Mouse (Mus musculus): ENCODE data around the gene Cic. TPM values are rescaled to one million over a fixed set of nuclear protein-coding genes. Genes with fewer than 3 reads are reported as not detected.

Cic gene
- polyA plus RNA-seq, 2 experiments: 48.9 to 155 TPM

DNA sequence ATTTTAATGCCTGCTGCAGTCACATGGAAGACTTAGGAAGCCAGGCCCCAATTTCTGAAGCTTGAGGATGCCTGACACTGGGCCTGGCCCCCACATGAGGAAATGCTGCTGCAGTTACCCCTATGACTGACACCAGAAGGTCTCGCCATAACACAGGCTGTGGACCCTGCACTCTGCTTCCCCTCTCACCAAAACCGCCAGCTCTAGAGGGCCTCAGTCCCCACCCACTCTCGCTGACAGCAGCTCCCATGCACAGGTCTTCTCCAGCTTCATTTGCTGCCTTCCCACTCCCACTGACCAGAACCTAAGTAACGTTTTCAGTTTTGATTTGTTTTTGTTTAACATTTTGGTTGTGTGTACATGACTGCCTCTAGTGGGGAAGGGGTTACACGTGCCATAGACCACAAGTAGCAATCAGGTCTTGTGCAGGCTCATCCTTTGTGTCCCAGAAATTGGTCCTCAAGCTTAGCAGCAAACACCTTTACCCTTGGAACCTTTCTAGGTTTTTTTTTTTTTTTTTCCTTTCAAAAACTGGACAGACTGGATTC, 35.3 kb upstream of the Cic start:
- TF ChIP-seq POLR2A (IDR thresholded peaks at IDR 0.05; ENCODE audit: borderline replicate concordance, extremely low read depth, insufficient read depth, insufficient read length): no peak
- Histone ChIP-seq H3K4me2 (replicated peaks; ENCODE audit: low read depth, low read length, severe bottlenecking) (no peak overlapping the region), H3K27ac (replicated peaks; ENCODE audit: low read depth, low read length) (no peak overlapping the region), H3K9ac (ENCODE audit: low read depth, low read length, severe bottlenecking) (no peak overlapping the region), H3K4me1 (ENCODE audit: control insufficient read depth, insufficient read depth, low read length) (peaks cover 5% of the 10 kb centered on the region; the same call in 1 of the 2 replicates), H3K36me3 (ENCODE audit: control insufficient read depth, insufficient read depth, low read length) (peaks cover 78% of the 10 kb centered on the region), H3K4me3 (replicated peaks; ENCODE audit: low read length) (no peak overlapping the region), H3K27me3 (ENCODE audit: control insufficient read depth, insufficient read depth, low read length) (no peaks in the 10 kb centered on the region), H3K9me3 (ENCODE audit: control insufficient read depth, low read length) (no peaks in the 10 kb centered on the region)
- ATAC-seq (ENCODE audit: low FRiP score, low read depth) (no peak), DNase-seq (ENCODE audit: low spot score) (no peak)
- WGBS: 70% methylated on average over 5 of the region's 5 CpGs

DNA sequence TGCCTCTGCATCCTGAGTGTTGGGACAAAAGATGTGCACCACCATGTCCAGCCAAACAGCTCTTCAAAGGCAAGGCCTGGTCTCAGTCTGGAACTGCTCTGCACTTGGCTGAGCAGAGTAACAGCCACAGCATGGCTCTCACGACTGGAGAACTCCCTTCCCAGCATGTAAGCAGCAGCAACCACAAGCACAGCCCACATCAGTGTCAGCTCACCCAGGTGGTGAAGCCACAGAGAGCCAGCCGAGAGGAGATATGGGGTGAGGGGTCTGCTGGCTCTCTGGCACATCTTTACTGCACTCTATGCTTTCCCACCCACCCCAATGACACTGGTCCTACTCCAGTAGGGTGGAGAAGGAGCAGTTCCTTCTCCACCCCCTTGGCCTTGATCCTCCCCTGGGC, 34.4 kb upstream of the Cic start:
- no peak for TF ChIP-seq POLR2A (IDR thresholded peaks at IDR 0.05; ENCODE audit: borderline replicate concordance, extremely low read depth, insufficient read depth, insufficient read length)
- WGBS: 85% methylated on average over 2 of the region's 2 CpGs
- Histone ChIP-seq H3K9ac (ENCODE audit: low read depth, low read length, severe bottlenecking) (no peak overlapping the region), H3K36me3 (ENCODE audit: control insufficient read depth, insufficient read depth, low read length) (peaks cover 69% of the 10 kb centered on the region), H3K4me2 (replicated peaks; ENCODE audit: low read depth, low read length, severe bottlenecking) (no peak overlapping the region), H3K27me3 (ENCODE audit: control insufficient read depth, insufficient read depth, low read length) (no peaks in the 10 kb centered on the region), H3K27ac (replicated peaks; ENCODE audit: low read depth, low read length) (no peak overlapping the region), H3K4me3 (replicated peaks; ENCODE audit: low read length) (no peak overlapping the region), H3K9me3 (ENCODE audit: control insufficient read depth, low read length) (no peaks in the 10 kb centered on the region), H3K4me1 (ENCODE audit: control insufficient read depth, insufficient read depth, low read length) (peaks cover 5% of the 10 kb centered on the region; the same call in 1 of the 2 replicates)
- no peak for DNase-seq (ENCODE audit: low spot score)
- ATAC-seq (ENCODE audit: low FRiP score, low read depth): no peak

DNA sequence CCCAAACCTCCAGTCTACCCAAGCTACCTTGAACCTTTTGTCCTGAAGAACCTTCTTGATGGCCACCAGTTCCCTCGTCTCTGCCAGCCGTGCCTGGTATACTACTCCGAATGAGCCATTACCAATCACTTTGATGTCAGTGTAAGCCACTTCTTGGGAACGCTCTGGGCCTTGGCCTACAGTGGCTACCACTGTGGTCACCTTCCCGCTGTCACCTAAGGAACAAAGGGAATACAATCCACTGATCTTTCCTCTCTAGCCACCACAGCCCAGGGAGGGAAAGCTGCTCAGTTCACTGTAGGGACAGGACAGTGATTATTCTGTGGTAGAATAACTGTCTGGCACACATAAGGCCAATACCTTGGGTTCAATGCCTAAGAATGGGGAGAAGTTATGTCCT, 32.0 kb upstream of the Cic start:
- H3K4me2 ChIP-seq (replicated peaks; ENCODE audit: low read depth, low read length, severe bottlenecking): no peak overlapping the region
- H3K4me3 ChIP-seq (replicated peaks; ENCODE audit: low read length): no peak overlapping the region

DNA sequence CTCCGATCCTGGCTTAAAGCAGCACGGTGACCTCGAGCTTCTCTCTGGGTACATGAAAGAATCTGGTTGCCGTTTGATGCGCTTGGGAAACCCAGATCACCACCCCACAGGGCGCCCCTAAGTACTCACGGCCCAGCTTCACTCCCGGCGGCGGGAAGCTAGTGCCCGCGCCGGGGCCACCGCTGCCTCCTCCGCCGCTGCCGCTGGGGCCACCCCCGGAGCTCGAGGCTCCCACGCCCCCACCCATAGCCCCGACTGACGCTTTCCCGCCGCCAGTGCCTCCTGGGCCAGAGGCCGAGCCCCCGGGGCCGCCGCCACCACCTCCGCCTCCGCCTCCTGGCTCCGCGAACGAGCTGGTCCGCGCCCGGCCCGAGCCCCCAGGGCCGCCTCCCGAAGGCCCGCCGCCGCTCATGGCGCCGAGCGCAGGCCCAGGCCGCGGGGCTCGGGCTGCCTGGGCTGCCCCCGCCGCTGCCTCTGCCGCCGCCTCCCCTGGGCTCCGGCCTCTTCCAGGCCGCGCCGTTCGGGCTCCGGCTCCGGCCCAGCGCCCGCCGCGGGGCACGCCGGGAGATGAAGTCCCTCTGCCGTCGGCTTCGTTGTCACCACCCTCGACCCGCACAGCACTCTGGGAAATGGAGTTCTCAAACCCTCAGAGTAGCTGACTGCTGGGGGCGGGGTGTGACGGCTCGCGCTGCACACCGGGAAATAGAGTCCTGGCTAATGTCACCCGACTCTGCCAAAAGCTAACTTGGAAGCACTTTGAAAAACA, 30.1 kb upstream of the Cic start, which contains the start of gene Gsk3a:
Gsk3a (minus strand) TSS at position 603 of the 766 bp plus-strand sequence.
- Histone ChIP-seq H3K27me3 (ENCODE audit: control insufficient read depth, insufficient read depth, low read length) (no peaks in the 10 kb centered on the region), H3K4me2 (replicated peaks; ENCODE audit: low read depth, low read length, severe bottlenecking) (peak within 1 kb of the TSS; percentile 61), H3K36me3 (ENCODE audit: control insufficient read depth, insufficient read depth, low read length) (peaks cover 32% of the 10 kb centered on the region), H3K4me1 (ENCODE audit: control insufficient read depth, insufficient read depth, low read length) (peaks cover 10% of the 10 kb centered on the region; the same call in 1 of the 2 replicates), H3K4me3 (replicated peaks; ENCODE audit: low read length) (peak within 1 kb of the TSS; percentile 94), H3K9ac (ENCODE audit: low read depth, low read length, severe bottlenecking) (peak within 1 kb of the TSS; percentile 99), H3K9me3 (ENCODE audit: control insufficient read depth, low read length) (no peaks in the 10 kb centered on the region), H3K27ac (replicated peaks; ENCODE audit: low read depth, low read length) (peak within 1 kb of the TSS; percentile 74)
- DNase-seq (ENCODE audit: low spot score): peak; percentile 96
- 0% methylated on average over 44 of the region's 76 CpGs for WGBS
- TF ChIP-seq POLR2A (IDR thresholded peaks at IDR 0.05; ENCODE audit: borderline replicate concordance, extremely low read depth, insufficient read depth, insufficient read length): no peak
- ATAC-seq (ENCODE audit: low FRiP score, low read depth): peak; percentile 90

More for the DNA sequence above, 32.0 kb upstream of the Cic start:
- no peaks in the 10 kb centered on the region for H3K27me3 ChIP-seq (ENCODE audit: control insufficient read depth, insufficient read depth, low read length)
- DNase-seq (ENCODE audit: low spot score) (no peak), ATAC-seq (ENCODE audit: low FRiP score, low read depth) (no peak)
- no peaks in the 10 kb centered on the region for H3K9me3 ChIP-seq (ENCODE audit: control insufficient read depth, low read length)
- no peak for TF ChIP-seq POLR2A (IDR thresholded peaks at IDR 0.05; ENCODE audit: borderline replicate concordance, extremely low read depth, insufficient read depth, insufficient read length)
- 80% methylated on average over 5 of the region's 5 CpGs for WGBS
- peaks cover 10% of the 10 kb centered on the region; the same call in 1 of the 2 replicates for H3K4me1 ChIP-seq (ENCODE audit: control insufficient read depth, insufficient read depth, low read length)
- no peak overlapping the region for H3K9ac ChIP-seq (ENCODE audit: low read depth, low read length, severe bottlenecking)
- no peak overlapping the region for H3K27ac ChIP-seq (replicated peaks; ENCODE audit: low read depth, low read length)
- H3K36me3 ChIP-seq (ENCODE audit: control insufficient read depth, insufficient read depth, low read length): peaks cover 45% of the 10 kb centered on the region

DNA sequence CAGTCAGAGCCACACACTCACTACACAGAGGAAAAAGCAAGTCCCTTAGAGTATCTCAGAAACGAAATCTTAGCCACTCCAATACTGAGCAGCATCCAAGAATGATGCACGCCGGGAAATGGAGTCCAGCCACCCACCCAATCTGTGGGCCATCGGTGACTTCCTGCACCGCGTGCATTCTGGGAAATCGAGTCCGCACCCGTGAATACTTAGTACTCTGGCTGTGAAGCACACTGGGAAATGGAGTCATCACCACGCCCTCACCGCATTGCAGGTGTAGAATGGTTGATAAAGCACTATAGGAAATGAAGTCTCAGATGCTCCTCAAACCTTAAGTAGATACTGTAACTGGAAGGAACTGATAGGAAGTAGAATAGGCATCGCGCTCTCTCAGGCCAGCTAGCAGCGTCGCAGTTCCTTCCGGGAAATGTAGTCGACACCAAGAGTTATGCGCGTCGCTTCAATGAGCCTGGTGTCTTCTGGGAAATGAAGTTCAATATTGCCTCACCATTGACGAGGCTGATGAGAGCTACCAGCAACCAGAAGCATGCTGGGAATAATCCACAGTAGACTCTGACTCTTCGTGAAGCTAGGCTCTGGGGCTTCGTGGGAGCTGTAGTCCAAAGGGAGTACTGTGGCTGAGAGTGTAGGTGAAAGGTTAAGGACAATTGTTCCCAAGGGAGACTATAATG, 29.3 kb upstream of the Cic start:
- peak overlapping the region; percentile 94 for H3K4me3 ChIP-seq (replicated peaks; ENCODE audit: low read length)
- peak overlapping the region; percentile 99; the same call in 1 of the 2 replicates for H3K9ac ChIP-seq (ENCODE audit: low read depth, low read length, severe bottlenecking)
- peaks cover 32% of the 10 kb centered on the region for H3K36me3 ChIP-seq (ENCODE audit: control insufficient read depth, insufficient read depth, low read length)
- H3K27ac ChIP-seq (replicated peaks; ENCODE audit: low read depth, low read length): peak overlapping the region; percentile 70; the same call in 1 of the 2 replicates
- peaks cover 10% of the 10 kb centered on the region; the same call in 1 of the 2 replicates for H3K4me1 ChIP-seq (ENCODE audit: control insufficient read depth, insufficient read depth, low read length)
- H3K9me3 ChIP-seq (ENCODE audit: control insufficient read depth, low read length): no peaks in the 10 kb centered on the region
- TF ChIP-seq POLR2A (IDR thresholded peaks at IDR 0.05; ENCODE audit: borderline replicate concordance, extremely low read depth, insufficient read depth, insufficient read length): no peak
- H3K27me3 ChIP-seq (ENCODE audit: control insufficient read depth, insufficient read depth, low read length): no peaks in the 10 kb centered on the region
- ATAC-seq (ENCODE audit: low FRiP score, low read depth): peak; percentile 95
- under 1% methylated on average over 23 of the region's 23 CpGs for WGBS
- peak; percentile 96 for DNase-seq (ENCODE audit: low spot score)
- H3K4me2 ChIP-seq (replicated peaks; ENCODE audit: low read depth, low read length, severe bottlenecking): peak overlapping the region; percentile 59

Data from limb, embryonic 14.5 days (tissue).